Mouse (Mus musculus) adrenal gland (tissue): ENCODE results near the gene Nkd1.

ENCODE experiments used
- intact Hi-C: fragments of 180-260 bp; cut with DNase I; formaldehyde crosslinking; loops from one replicate; pipeline ENCODE4 v1.15.1; 2025

The Nkd1 gene

GRCm38 (mm10) chr8:88572941-88573645 is 51.9 kb downstream of the Nkd1 start:
- intact Hi-C loops = no loop called here

GRCm38 (mm10) chr8:88574975-88575374 is 53.8 kb downstream of the Nkd1 start:
- intact Hi-C loops = no loop called here

- intact Hi-C loops = no loop called here
Measured at GRCm38 (mm10) chr8:88576351-88577142, 55.4 kb downstream of the Nkd1 start.

GRCm38 (mm10) chr8:88577666-88578065 is 56.5 kb downstream of the Nkd1 start:
- intact Hi-C loops = no loop called here

- intact Hi-C loops = no loop called here
Measured at GRCm38 (mm10) chr8:88578413-88579175, 57.4 kb downstream of the Nkd1 start.

- intact Hi-C loops = no loop called here
Measured at GRCm38 (mm10) chr8:88579246-88579645, 58.1 kb downstream of the Nkd1 start.

- intact Hi-C loops = no loop called here
Measured at GRCm38 (mm10) chr8:88579668-88580330, 58.6 kb downstream of the Nkd1 start.

- intact Hi-C loops = no loop called here
Measured at GRCm38 (mm10) chr8:88580785-88581184, 59.6 kb downstream of the Nkd1 start.

GRCm38 (mm10) chr8:88583863-88584262 is 62.7 kb downstream of the Nkd1 start:
- intact Hi-C loops = no loop called here

- intact Hi-C loops = no loop called here
Measured at GRCm38 (mm10) chr8:88588205-88588889, 67.2 kb downstream of the Nkd1 start.

- intact Hi-C loops = no loop called here
Measured at GRCm38 (mm10) chr8:88590226-88590625, 69.1 kb downstream of the Nkd1 start.

- intact Hi-C loops = no loop called here
Measured at GRCm38 (mm10) chr8:88593947-88594346, 72.8 kb downstream of the Nkd1 start.

- intact Hi-C loops = no loop called here
Measured at GRCm38 (mm10) chr8:88596042-88596441, 74.9 kb downstream of the Nkd1 start.

- intact Hi-C loops = no loop called here
Measured at GRCm38 (mm10) chr8:88598578-88598977, 77.4 kb downstream of the Nkd1 start.

GRCm38 (mm10) chr8:88599491-88599890 is 78.3 kb downstream of the Nkd1 start:
- intact Hi-C loops = no loop called here

GRCm38 (mm10) chr8:88603446-88603989 is 82.4 kb downstream of the Nkd1 start:
- intact Hi-C loops = no loop called here

GRCm38 (mm10) chr8:88604065-88605038 is 83.2 kb downstream of the Nkd1 start:
- intact Hi-C loops = no loop called here

- intact Hi-C loops = no loop called here
Measured at GRCm38 (mm10) chr8:88605361-88606040, 84.3 kb downstream of the Nkd1 start.

GRCm38 (mm10) chr8:88609036-88609435 is 87.9 kb downstream of the Nkd1 start:
- intact Hi-C loops = no loop called here
